Mouse (Mus musculus) MEL (cell line): ENCODE measurements at regions not wholly inside any gene's neighbourhood (a gene's known extent, or its start where the extent isn't known, plus 50 kb on each side); places are given as distances from the start of the nearest gene placed in this dataset.

Experiments used
- DNase-seq: peaks from one replicate; pipeline ENCODE4 v3.0.0; 2011; ENCODE audit warnings: low read depth, low spot score
- H3K27ac ChIP-seq: 2 replicates; pipeline ENCODE4 v1.5.1; 2012; ENCODE audit warnings: low read depth, mild to moderate bottlenecking, control low read depth, low read length, moderate library complexity; ENCODE audit not compliant: control insufficient read depth
- H3K27me3 ChIP-seq, 2 experiments: fragments of 150-350 bp in 1 of 2; sonication (generic) in 1 of 2; 2 replicates each; pipeline ENCODE4 v1.6.1; 2012; ENCODE audit warnings: low read length in 2 of 2, mild to moderate bottlenecking in 2 of 2, improper control_type of control experiment in 1 of 2, moderate library complexity in 1 of 2; ENCODE audit not compliant: insufficient read depth in 2 of 2, control insufficient read depth in 1 of 2
- H3K36me3 ChIP-seq, 2 experiments: 2 replicates each; pipeline ENCODE4 v1.6.1; 2012 to 2014; ENCODE audit warnings: low read length in 2 of 2, improper control_type of control experiment in 1 of 2, inconsistent platforms in 1 of 2, mild to moderate bottlenecking in 1 of 2; ENCODE audit not compliant: insufficient read depth in 2 of 2, control insufficient read depth in 1 of 2
- H3K4me1 ChIP-seq, 2 experiments: fragments of 150-350 bp in 1 of 2; sonication (generic) in 1 of 2; 2 replicates each; pipeline ENCODE4 v1.6.1; 2012; ENCODE audit warnings: low read length in 2 of 2, improper control_type of control experiment in 1 of 2, mild to moderate bottlenecking in 1 of 2; ENCODE audit not compliant: insufficient read depth in 2 of 2, control insufficient read depth in 1 of 2
- H3K4me3 ChIP-seq, 2 experiments: fragments of 150-350 bp in 1 of 2; sonication (generic) in 1 of 2; 2 replicates each; pipeline ENCODE4 v1.5.1; 2012; ENCODE audit warnings: low read depth in 2 of 2, low read length in 2 of 2, mild to moderate bottlenecking in 2 of 2, moderate library complexity in 2 of 2, control low read depth in 1 of 2, improper control_type of control experiment in 1 of 2; ENCODE audit not compliant: control insufficient read depth in 1 of 2, insufficient read depth in 1 of 2
- H3K79me2 ChIP-seq: 2 replicates; pipeline ENCODE4 v1.6.1; 2012; ENCODE audit warnings: mild to moderate bottlenecking, low read length, moderate library complexity; ENCODE audit not compliant: control insufficient read depth, poor library complexity, insufficient read depth
- H3K9ac ChIP-seq: 2 replicates; pipeline ENCODE4 v1.6.1; 2012; ENCODE audit warnings: low read depth, mild to moderate bottlenecking, control low read depth, low read length, moderate library complexity; ENCODE audit not compliant: control insufficient read depth, poor library complexity, severe bottlenecking
- H3K9me3 ChIP-seq: fragments of 150-350 bp; sonication (generic); replicated peaks from 2 replicates; pipeline ENCODE4 v1.6.1; 2012; ENCODE audit warnings: mild to moderate bottlenecking, low read length, improper control_type of control experiment, moderate library complexity; ENCODE audit not compliant: insufficient read depth
- CHD1 ChIP-seq: IDR thresholded peaks from 2 replicates; pipeline ENCODE4 v1.6.1; 2012; ENCODE audit warnings: low read depth, mild to moderate bottlenecking, inconsistent platforms, low read length, improper control_type of control experiment
- E2F4 ChIP-seq: IDR thresholded peaks from 2 replicates; pipeline ENCODE4 v1.6.1; 2011; ENCODE audit warnings: low read depth, low read length, improper control_type of control experiment, borderline replicate concordance
- ELF1 ChIP-seq: IDR thresholded peaks from 2 replicates; pipeline ENCODE4 v1.6.1; 2014; ENCODE audit warnings: low read depth, mild to moderate bottlenecking, inconsistent platforms, low read length, improper control_type of control experiment, moderate library complexity
- EP300 ChIP-seq, 2 experiments: IDR thresholded peaks; 2 replicates each; pipeline ENCODE4 v1.6.1; 2011; ENCODE audit warnings: improper control_type of control experiment in 2 of 2, low read length in 2 of 2, low read depth in 1 of 2, mild to moderate bottlenecking in 1 of 2
- GABPA ChIP-seq: IDR thresholded peaks from 2 replicates; pipeline ENCODE4 v1.6.1; 2012; ENCODE audit warnings: low read depth, mild to moderate bottlenecking, inconsistent platforms, low read length, improper control_type of control experiment, moderate library complexity
- HCFC1 ChIP-seq: IDR thresholded peaks from 2 replicates; pipeline ENCODE4 v1.6.1; 2012; ENCODE audit warnings: low read depth, mild to moderate bottlenecking, inconsistent platforms, low read length, improper control_type of control experiment, moderate library complexity
- MAFK ChIP-seq: IDR thresholded peaks from 2 replicates; pipeline ENCODE4 v1.6.1; 2011; ENCODE audit warnings: low read depth, mild to moderate bottlenecking, low read length, improper control_type of control experiment, borderline replicate concordance
- MYB ChIP-seq: IDR thresholded peaks from 2 replicates; pipeline ENCODE4 v1.6.1; 2011; ENCODE audit warnings: mild to moderate bottlenecking, low read depth, low read length, improper control_type of control experiment
- MYC ChIP-seq: IDR thresholded peaks from 2 replicates; pipeline ENCODE4 v1.6.1; 2011; ENCODE audit warnings: low read depth, mild to moderate bottlenecking, low read length, improper control_type of control experiment, moderate library complexity
- NRF1 ChIP-seq: IDR thresholded peaks from 2 replicates; pipeline ENCODE4 v1.6.1; 2014; ENCODE audit warnings: low read depth, mild to moderate bottlenecking, inconsistent platforms, low read length, improper control_type of control experiment, moderate library complexity; ENCODE audit not compliant: poor library complexity, insufficient read depth, severe bottlenecking
- POLR2A ChIP-seq, 2 experiments: IDR thresholded peaks; 2 replicates each; pipeline ENCODE4 v1.6.1; 2011 to 2012; ENCODE audit warnings: low read length in 2 of 2, mild to moderate bottlenecking in 2 of 2, control low read depth in 1 of 2, improper control_type of control experiment in 1 of 2, low read depth in 1 of 2, moderate library complexity in 1 of 2; ENCODE audit not compliant: control insufficient read depth in 1 of 2, insufficient read depth in 1 of 2, poor library complexity in 1 of 2
- POLR2AphosphoS2 ChIP-seq: IDR thresholded peaks from 2 replicates; pipeline ENCODE4 v1.6.1; 2011; ENCODE audit warnings: low read length, improper control_type of control experiment
- RAD21 ChIP-seq: IDR thresholded peaks from 2 replicates; pipeline ENCODE4 v1.6.1; 2011; ENCODE audit warnings: mild to moderate bottlenecking, low read depth, low read length, improper control_type of control experiment
- SMC3 ChIP-seq: IDR thresholded peaks from 2 replicates; pipeline ENCODE4 v1.6.1; 2011; ENCODE audit warnings: low read depth, low read length, improper control_type of control experiment
- TAL1 ChIP-seq: IDR thresholded peaks from 2 replicates; pipeline ENCODE4 v1.6.1; 2012; ENCODE audit warnings: mild to moderate bottlenecking, inconsistent platforms, low read length, moderate library complexity, mixed read lengths

- no peak for DNase-seq
- H3K9me3 ChIP-seq: no peaks in the 10 kb centered on the region
- H3K9ac ChIP-seq: no peak overlapping the region
- H3K79me2 ChIP-seq: no peaks in the 10 kb centered on the region
- H3K27me3 ChIP-seq: no peaks in the 10 kb centered on the region
- no peaks in the 10 kb centered on the region for H3K4me1 ChIP-seq
- no peak overlapping the region for H3K4me3 ChIP-seq
- H3K36me3 ChIP-seq: no peaks in the 10 kb centered on the region
- TF ChIP-seq E2F4: no peak
- TF ChIP-seq, all 39 proteins: peak for 0
- H3K27ac ChIP-seq: no peak overlapping the region
These were observed 841.6 kb upstream of the Adam24 start for GRCm38 (mm10) chr8:39833251-39833650.

GRCm38 (mm10) chr8:39846854-39847253, 828.0 kb upstream of the Adam24 start:
- no peak for DNase-seq
- no peaks in the 10 kb centered on the region for H3K27me3 ChIP-seq
- TF ChIP-seq RAD21: no peak
- TF ChIP-seq MYC: no peak
- TF ChIP-seq CHD1: no peak
- no peak for TF ChIP-seq ELF1
- TF ChIP-seq TAL1: no peak
- TF ChIP-seq GABPA: no peak
- TF ChIP-seq POLR2AphosphoS2: no peak
- TF ChIP-seq POLR2A (IDR thresholded peaks at IDR 0.05; ENCODE audit: control insufficient read depth in 1 of 2, insufficient read depth in 1 of 2, low read depth in 1 of 2, low read length in 2 of 2, poor library complexity in 1 of 2): no peak
- TF ChIP-seq HCFC1: no peak
- no peak for TF ChIP-seq NRF1
- no peak for TF ChIP-seq SMC3
- no peak for TF ChIP-seq MAFK
- no peak overlapping the region for H3K4me3 ChIP-seq
- no peaks in the 10 kb centered on the region for H3K79me2 ChIP-seq
- no peaks in the 10 kb centered on the region for H3K9me3 ChIP-seq
- H3K4me1 ChIP-seq: no peaks in the 10 kb centered on the region
- H3K27ac ChIP-seq: no peak overlapping the region
- no peaks in the 10 kb centered on the region for H3K36me3 ChIP-seq
- no peak overlapping the region for H3K9ac ChIP-seq

GRCm38 (mm10) chr8:39862544-39862943, 812.3 kb upstream of the Adam24 start:
- H3K79me2 ChIP-seq: no peaks in the 10 kb centered on the region
- H3K9me3 ChIP-seq: no peaks in the 10 kb centered on the region
- no peaks in the 10 kb centered on the region for H3K36me3 ChIP-seq
- no peak for DNase-seq
- H3K4me1 ChIP-seq: no peaks in the 10 kb centered on the region
- H3K27ac ChIP-seq: no peak overlapping the region
- H3K27me3 ChIP-seq: no peaks in the 10 kb centered on the region
- no peak overlapping the region for H3K4me3 ChIP-seq
- H3K9ac ChIP-seq: no peak overlapping the region
- TF ChIP-seq NRF1 (no peak), HCFC1 (no peak), MYB (no peak), EP300 (IDR thresholded peaks at IDR 0.05; ENCODE audit: low read depth in 1 of 2, low read length in 2 of 2) (no peak)
